Mouse (Mus musculus) cerebellum, adult 2 months (tissue): ENCODE results near the gene Rbms1. TPM values are rescaled to one million over a fixed set of nuclear protein-coding genes. Genes with fewer than 3 reads are reported as not detected.
A peak's percentile ranks its signal among the peaks of the same experiment; 100 is the strongest.

Experiments
- DNase-seq, 2 experiments: peaks; one replicate each; pipeline ENCODE4 v3.0.0; 2021
- H3K27ac ChIP-seq: fragments of 200-500 bp; 2 replicates; pipeline ENCODE4 v1.5.1; 2012; ENCODE audit warnings: low read length, control low read depth, inconsistent platforms; ENCODE audit not compliant: insufficient read depth
- H3K27me3 ChIP-seq: fragments of 200-500 bp; 2 replicates; pipeline ENCODE4 v1.6.1; 2012; ENCODE audit warnings: inconsistent platforms, mild to moderate bottlenecking, low read length, moderate library complexity; ENCODE audit not compliant: control insufficient read depth, insufficient read depth
- H3K4me1 ChIP-seq: fragments of 200-500 bp; 2 replicates; pipeline ENCODE4 v1.6.1; 2011; ENCODE audit warnings: low read length; ENCODE audit not compliant: control insufficient read depth, insufficient read depth
- H3K4me3 ChIP-seq: fragments of 200-500 bp; replicated peaks from 2 replicates; pipeline ENCODE3; 2011; ENCODE audit warnings: mild to moderate bottlenecking, low read depth, low read length, control low read depth; ENCODE audit not compliant: insufficient read depth
- CTCF ChIP-seq: fragments of 200-500 bp; IDR thresholded peaks from 2 replicates; pipeline ENCODE4 v1.5.1; 2011; ENCODE audit warnings: low read depth, mild to moderate bottlenecking, control low read depth, low read length, moderate library complexity, borderline replicate concordance; ENCODE audit not compliant: insufficient read depth
- POLR2A ChIP-seq: fragments of 200-500 bp; IDR thresholded peaks from 2 replicates; pipeline ENCODE4 v1.6.1; 2011; ENCODE audit warnings: low read length, control low read depth, borderline replicate concordance; ENCODE audit not compliant: insufficient read depth
- WGBS: fragments of 180-500 bp; shearing (Covaris S2); methylation state at CpG from one replicate; pipeline ENCODE4 v1.1.7; 2018; 5-methylcytosine and 5-hydroxymethylcytosine counted together
- polyA plus RNA-seq: library from polyadenylated mRNA; depleted of rRNA; stranded (reverse); fragments of >200 nt; gene quantifications from 2 replicates; pipeline ENCODE4 v1.2.3, GENCODE M21; 2012

Rbms1 gene
- polyA plus RNA-seq, 1 experiment: 23.5 TPM

- DNase-seq: no peak
- 83% methylated on average over 5 of the region's 5 CpGs for WGBS
- Histone ChIP-seq H3K4me3 (peak overlapping the region; percentile 24), H3K27ac (no peak overlapping the region), H3K27me3 (no peaks in the 10 kb centered on the region), H3K4me1 (no peaks in the 10 kb centered on the region)
- TF ChIP-seq POLR2A (no peak), CTCF (no peak)
Measured at GRCm38 (mm10) chr2:60961281-60961680, 1.7 kb downstream of the Rbms1 start.

GRCm38 (mm10) chr2:60948241-60948640, 14.8 kb downstream of the Rbms1 start:
- no peak for TF ChIP-seq CTCF
- DNase-seq: no peak
- H3K27me3 ChIP-seq: no peaks in the 10 kb centered on the region
- H3K4me3 ChIP-seq: no peak overlapping the region
- peaks cover 2% of the 10 kb centered on the region; the same call in 1 of the 2 replicates for H3K4me1 ChIP-seq
- H3K27ac ChIP-seq: no peak overlapping the region
- WGBS: 32% methylated on average over 3 of the region's 3 CpGs

- WGBS: 80% methylated on average over 4 of the region's 4 CpGs
- Histone ChIP-seq H3K4me1 (peaks cover 2% of the 10 kb centered on the region; the same call in 1 of the 2 replicates), H3K27me3 (no peaks in the 10 kb centered on the region), H3K27ac (no peak overlapping the region), H3K4me3 (no peak overlapping the region)
- no peak for TF ChIP-seq POLR2A
- TF ChIP-seq CTCF: no peak
- no peak for DNase-seq
Measured at GRCm38 (mm10) chr2:60947817-60948216, 15.2 kb downstream of the Rbms1 start.

DNA sequence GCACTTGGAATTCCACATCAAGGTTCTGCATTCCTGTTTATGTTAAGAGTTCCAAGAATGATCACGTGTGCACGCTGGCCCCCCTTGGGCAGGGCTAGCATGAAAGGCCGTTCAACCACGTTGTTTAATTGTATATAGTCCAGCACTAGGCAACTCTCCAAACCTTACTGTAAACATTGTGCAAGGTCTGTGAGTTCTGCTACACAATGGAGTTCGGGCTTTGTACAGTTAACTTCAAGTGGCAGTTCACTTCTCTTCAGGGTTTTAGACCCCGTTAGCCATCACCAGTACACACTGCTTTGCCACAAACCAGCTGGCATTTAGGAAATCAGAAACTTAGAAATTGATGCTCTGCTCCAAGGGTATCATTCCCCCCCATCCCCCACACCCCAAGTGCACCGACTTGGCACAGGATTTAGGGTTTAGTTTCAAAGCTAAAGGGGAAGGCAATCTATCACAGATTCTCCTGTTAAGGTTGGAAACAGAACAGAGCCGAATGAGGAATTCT, 22.5 kb downstream of the Rbms1 start:
- no peak for TF ChIP-seq POLR2A
- DNase-seq: no peak
- H3K27me3 ChIP-seq: no peaks in the 10 kb centered on the region
- H3K4me3 ChIP-seq: peak overlapping the region; percentile 34
- WGBS: 16% methylated on average over 8 of the region's 8 CpGs
- H3K4me1 ChIP-seq: no peaks in the 10 kb centered on the region
- no peak overlapping the region for H3K27ac ChIP-seq

DNA sequence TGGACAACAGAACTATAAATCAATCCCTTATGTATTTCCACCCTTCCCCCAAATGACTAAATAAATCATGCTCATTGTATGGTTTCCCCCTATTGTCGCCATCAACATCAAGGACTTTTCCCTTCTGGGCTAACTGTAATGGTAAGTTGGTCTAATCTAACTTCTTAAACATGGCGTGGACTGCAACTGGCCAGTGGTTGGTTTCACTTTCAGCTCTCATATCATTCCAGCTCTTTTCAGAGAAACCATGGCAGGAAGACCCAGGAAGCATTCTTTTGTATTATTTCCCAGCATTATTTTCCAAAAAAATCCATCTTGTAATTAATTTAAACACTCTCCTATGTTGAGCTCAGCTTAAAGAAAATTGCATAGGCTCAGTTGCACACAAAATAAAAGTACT, 23.0 kb downstream of the Rbms1 start:
- DNase-seq: no peak
- 91% methylated on average over 2 of the region's 2 CpGs for WGBS
- Histone ChIP-seq H3K4me3 (no peak overlapping the region), H3K27ac (no peak overlapping the region), H3K27me3 (no peaks in the 10 kb centered on the region), H3K4me1 (no peaks in the 10 kb centered on the region)
- TF ChIP-seq POLR2A (no peak), CTCF (no peak)

- no peak overlapping the region for H3K27ac ChIP-seq
- DNase-seq: no peak
- no peaks in the 10 kb centered on the region for H3K4me1 ChIP-seq
- TF ChIP-seq CTCF: no peak
- no peak for TF ChIP-seq POLR2A
- 93% methylated on average over 14 of the region's 14 CpGs for WGBS
- no peak overlapping the region for H3K4me3 ChIP-seq
- no peaks in the 10 kb centered on the region for H3K27me3 ChIP-seq
Measured at GRCm38 (mm10) chr2:60936910-60937309, 26.1 kb downstream of the Rbms1 start.

DNA sequence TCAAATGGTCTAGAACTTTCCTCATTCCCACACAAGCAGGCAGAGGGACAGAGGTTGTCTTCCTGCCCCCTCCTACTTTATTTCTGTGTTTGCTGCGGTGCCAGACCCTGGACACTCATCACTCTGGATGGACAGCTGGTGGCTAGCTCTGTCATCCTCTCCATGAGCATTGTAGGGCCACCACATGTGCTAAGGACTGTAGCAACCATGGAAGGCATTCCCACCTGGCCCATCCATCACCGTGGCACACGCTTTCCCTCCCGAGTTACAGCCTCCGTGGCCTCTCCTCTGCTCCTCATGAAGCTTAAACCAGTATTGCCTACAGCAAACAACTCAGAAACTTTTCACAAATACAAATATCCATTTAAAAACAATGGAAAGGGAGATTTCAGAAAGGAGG, 34.0 kb downstream of the Rbms1 start:
- TF ChIP-seq POLR2A (no peak), CTCF (no peak)
- H3K27ac ChIP-seq: no peak overlapping the region
- H3K4me1 ChIP-seq: no peaks in the 10 kb centered on the region; the same call in 1 of the 2 replicates
- H3K4me3 ChIP-seq: no peak overlapping the region
- no peaks in the 10 kb centered on the region for H3K27me3 ChIP-seq
- WGBS: 94% methylated on average over 5 of the region's 5 CpGs
- DNase-seq: no peak

DNA sequence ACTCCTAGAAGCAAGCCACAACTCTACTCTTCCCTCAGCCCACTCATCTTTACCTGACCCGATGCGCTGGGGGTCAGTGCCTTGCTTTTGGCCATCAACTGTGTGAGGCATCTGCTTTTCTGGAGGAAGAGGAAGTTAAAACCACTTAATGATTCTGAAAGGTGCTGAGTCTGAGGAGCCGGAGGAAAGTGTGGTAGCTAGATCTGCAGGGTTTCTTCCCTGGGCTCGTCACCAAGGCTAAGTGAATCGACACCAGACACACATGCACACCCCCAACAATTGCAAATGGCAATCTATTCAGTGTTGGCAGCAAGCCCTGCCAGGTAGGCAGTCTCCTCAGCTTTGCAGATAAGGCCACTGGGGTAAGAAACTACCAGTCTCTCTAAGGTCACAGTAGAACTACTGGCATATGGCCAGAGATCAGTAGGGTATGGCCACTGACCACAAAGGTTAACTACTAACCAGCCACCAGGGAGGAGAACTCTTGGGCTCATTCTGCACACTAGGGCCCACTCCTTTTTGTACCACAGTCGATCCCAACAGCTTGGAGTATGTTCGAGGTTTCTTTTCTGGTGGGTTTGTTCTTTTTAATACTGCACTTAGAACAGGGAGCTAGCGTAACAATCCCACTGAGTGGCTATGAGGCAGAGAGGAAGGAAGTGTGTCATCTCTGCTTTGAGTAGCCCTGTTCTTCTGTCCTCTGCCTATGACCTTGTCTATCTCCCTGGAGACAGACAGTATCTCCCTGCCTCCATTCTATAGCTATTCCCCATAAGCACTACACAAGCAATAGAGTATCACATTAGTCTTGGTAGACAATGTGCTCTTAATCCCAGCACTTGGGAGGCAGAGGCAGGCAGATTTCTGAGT, 34.9 kb downstream of the Rbms1 start:
- Histone ChIP-seq H3K4me3 (no peak overlapping the region), H3K27me3 (no peaks in the 10 kb centered on the region), H3K4me1 (no peaks in the 10 kb centered on the region; the same call in 1 of the 2 replicates), H3K27ac (no peak overlapping the region)
- 83% methylated on average over 8 of the region's 8 CpGs for WGBS
- no peak for DNase-seq
- TF ChIP-seq CTCF: no peak
- TF ChIP-seq POLR2A: no peak
